Mouse (Mus musculus) E14TG2a.4 (cell line): ENCODE measurements around the gene Ltb.

ENCODE experiments used
- CTCF ChIP-seq: conservative IDR thresholded peaks from 2 replicates; pipeline ENCODE4 v1.5.1; 2014; ENCODE audit warnings: low read length
- POU5F1 ChIP-seq: IDR thresholded peaks from 2 replicates; pipeline ENCODE4 v1.6.1; 2014; ENCODE audit warnings: low read length, borderline replicate concordance

DNA sequence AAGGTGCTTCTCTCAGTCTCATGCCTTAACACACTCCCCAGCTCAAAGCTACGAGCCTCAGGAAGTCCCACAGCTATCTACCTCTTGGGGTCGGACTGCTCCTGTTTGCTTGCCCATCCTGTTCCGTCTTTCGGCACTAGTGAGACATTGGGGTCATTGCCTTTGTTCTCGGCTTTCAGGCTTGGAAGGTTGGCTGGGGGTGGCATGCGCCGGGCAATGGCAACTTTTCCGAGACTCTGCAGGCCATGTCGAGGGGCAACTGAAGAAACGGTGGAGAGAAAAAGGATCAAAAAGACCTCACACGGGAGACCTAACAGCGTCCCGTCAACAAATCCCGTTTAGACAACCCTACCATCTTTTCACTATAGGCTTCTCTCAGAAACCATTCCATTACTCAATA lies 32.1 kb upstream of the Ltb start:
- no peak for TF ChIP-seq CTCF
- TF ChIP-seq POU5F1, result no peak
